Mouse (Mus musculus) thymus, adult 2 months (tissue): ENCODE data around the gene Tmem269.

Experiments
- CTCF ChIP-seq: fragments of 200-500 bp; IDR thresholded peaks from 2 replicates; pipeline ENCODE4 v1.5.1; 2012; ENCODE audit warnings: mild to moderate bottlenecking, control low read depth, low read length, moderate library complexity, borderline replicate concordance; ENCODE audit not compliant: control insufficient read depth, poor library complexity, insufficient read depth; ENCODE audit errors: extremely low read depth
- POLR2A ChIP-seq: fragments of 200-500 bp; IDR thresholded peaks from 2 replicates; pipeline ENCODE4 v1.6.1; 2012; ENCODE audit warnings: mild to moderate bottlenecking, low read length, control low read depth, moderate library complexity; ENCODE audit not compliant: control insufficient read depth, poor library complexity, insufficient read depth; ENCODE audit errors: extremely low read depth

DNA sequence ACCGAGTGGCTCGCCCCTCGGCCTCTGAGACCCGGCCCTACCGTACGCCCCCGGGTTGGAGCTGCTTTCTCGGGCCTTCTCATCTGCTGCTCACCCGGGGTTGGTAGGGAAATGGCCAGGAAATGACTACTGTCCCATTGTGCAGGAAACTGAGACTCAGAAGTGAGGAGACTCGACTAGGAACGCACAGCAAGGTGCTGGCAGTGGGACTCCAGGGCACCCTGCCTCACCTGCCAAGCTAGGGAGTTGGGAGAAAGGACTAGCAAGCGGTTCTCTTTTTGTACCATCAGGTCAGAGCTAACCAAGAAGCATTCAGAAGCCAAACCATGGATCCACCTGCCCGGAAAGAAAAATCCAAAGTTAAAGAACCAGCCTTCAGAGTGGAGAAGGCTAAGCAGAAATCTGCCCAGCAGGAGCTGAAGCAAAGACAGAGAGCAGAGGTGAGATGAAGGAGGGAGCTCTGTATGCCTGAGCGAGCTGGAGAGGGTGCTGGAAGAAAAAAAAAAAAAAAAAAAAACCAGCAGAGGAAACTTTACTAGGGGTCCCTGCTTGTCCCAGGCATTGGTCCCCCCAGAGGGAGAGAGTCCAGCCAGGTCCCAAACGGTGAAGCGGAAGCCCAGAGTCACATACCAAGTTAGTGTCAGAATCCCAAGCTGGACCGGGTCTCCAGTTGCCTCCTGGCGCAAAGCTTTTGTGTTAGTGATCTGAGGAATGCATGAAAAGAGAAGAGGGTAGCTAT lies 22.3 kb downstream of the Tmem269 start:
- TF ChIP-seq CTCF (no peak), POLR2A (no peak)
